ENCODE assay signal across 8 mouse cellular contexts in the genomic region with DNA sequence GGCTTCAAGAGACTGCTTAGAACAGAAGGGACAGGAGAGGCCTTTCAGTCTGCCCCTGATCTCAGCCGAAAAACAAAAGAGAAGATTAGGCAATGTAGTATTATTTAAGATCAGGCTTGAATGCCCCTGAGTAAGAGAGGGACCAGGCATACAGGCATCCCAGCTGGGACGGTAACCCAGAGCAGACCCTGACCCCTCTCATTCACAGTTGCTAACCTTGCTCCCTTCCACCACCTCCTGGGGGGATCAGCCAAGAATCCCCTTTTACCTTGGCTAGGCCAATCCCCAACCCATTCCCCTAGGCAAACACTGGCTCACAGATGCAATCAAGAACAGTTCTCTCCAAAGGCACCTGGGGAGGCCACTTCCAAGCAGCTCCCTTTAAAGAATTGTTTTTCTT. TPM values are rescaled to one million over a fixed set of nuclear protein-coding genes. Genes with fewer than 3 reads are reported as not detected.
DNase-seq lines count a peak whose midpoint lies in the region; ATAC-seq lines count a peak whose summit lies in the region.

No protein-coding gene starts in this region.

- peaks cover 44% of the 10 kb centered on the region for H3K4me1 ChIP-seq in kidney, embryonic 16.5 days (ENCODE audit: insufficient read depth, low read length)
- peaks cover 20% of the 10 kb centered on the region for H3K4me1 ChIP-seq in embryonic facial prominence, embryonic 12.5 days
- peaks cover 55% of the 10 kb centered on the region for H3K4me1 ChIP-seq in hindbrain, embryonic 12.5 days
- peaks cover 78% of the 10 kb centered on the region for H3K4me1 ChIP-seq in midbrain, embryonic 13.5 days (replicated peaks)

- 76% methylated on average over 2 of the region's 2 CpGs for WGBS in kidney, embryonic 16.5 days
- 63% methylated on average over 2 of the region's 2 CpGs for WGBS in embryonic facial prominence, embryonic 12.5 days
- 21% methylated on average over 2 of the region's 2 CpGs for WGBS in hindbrain, embryonic 12.5 days
- WGBS in midbrain, embryonic 13.5 days, result 5% methylated on average over 2 of the region's 2 CpGs

- no peaks in the 10 kb centered on the region for H3K9me3 ChIP-seq in kidney, embryonic 16.5 days (ENCODE audit: low read length)
- no peaks in the 10 kb centered on the region for H3K9me3 ChIP-seq in embryonic facial prominence, embryonic 12.5 days
- H3K9me3 ChIP-seq in hindbrain, embryonic 12.5 days (replicated peaks), result no peaks in the 10 kb centered on the region
- H3K9me3 ChIP-seq in midbrain, embryonic 13.5 days, result no peaks in the 10 kb centered on the region

- ATAC-seq in kidney, embryonic 16.5 days (ENCODE audit: low FRiP score, low TSS enrichment), result no peak
- ATAC-seq in embryonic facial prominence, embryonic 12.5 days (ENCODE audit: insufficient number of reproducible peaks, insufficient read depth, low FRiP score, low TSS enrichment), result no peak
- no peak for ATAC-seq in hindbrain, embryonic 12.5 days (ENCODE audit: low FRiP score)
- ATAC-seq in midbrain, embryonic 13.5 days, result no peak

- peak overlapping the region; percentile 17 for H3K9ac ChIP-seq in kidney, embryonic 16.5 days (replicated peaks; ENCODE audit: low read length)
- no peak overlapping the region; the same call in 1 of the 2 replicates for H3K9ac ChIP-seq in embryonic facial prominence, embryonic 12.5 days
- peak overlapping the region; percentile 74 for H3K9ac ChIP-seq in hindbrain, embryonic 12.5 days
- H3K9ac ChIP-seq in midbrain, embryonic 13.5 days (replicated peaks), result peak overlapping the region; percentile 92

- H3K27me3 ChIP-seq in kidney, embryonic 16.5 days (ENCODE audit: insufficient read depth, low read length), result no peaks in the 10 kb centered on the region
- no peaks in the 10 kb centered on the region for H3K27me3 ChIP-seq in embryonic facial prominence, embryonic 12.5 days
- no peaks in the 10 kb centered on the region for H3K27me3 ChIP-seq in hindbrain, embryonic 12.5 days
- no peaks in the 10 kb centered on the region for H3K27me3 ChIP-seq in midbrain, embryonic 13.5 days

- no peak for DNase-seq in kidney, adult 18-20 months
- no peak for DNase-seq in right cerebral cortex, postnatal 10 days (ENCODE audit: low spot score in 2 of 2)
- DNase-seq in ovary, adult 18-20 months (ENCODE audit: low spot score), result no peak
- no peak for DNase-seq in gastrocnemius, postnatal 10 days

- H3K27ac ChIP-seq in kidney, embryonic 16.5 days (ENCODE audit: low read length), result no peak overlapping the region
- no peak overlapping the region for H3K27ac ChIP-seq in embryonic facial prominence, embryonic 12.5 days
- peak overlapping the region; percentile 57 for H3K27ac ChIP-seq in hindbrain, embryonic 12.5 days
- H3K27ac ChIP-seq in midbrain, embryonic 13.5 days, result peak overlapping the region; percentile 86

- H3K4me3 ChIP-seq in kidney, embryonic 16.5 days (ENCODE audit: low read length), result peak overlapping the region; percentile 13; the same call in 1 of the 2 replicates
- peak overlapping the region; percentile 19 for H3K4me3 ChIP-seq in embryonic facial prominence, embryonic 12.5 days
- H3K4me3 ChIP-seq in hindbrain, embryonic 12.5 days, result peak overlapping the region; percentile 71
- H3K4me3 ChIP-seq in midbrain, embryonic 13.5 days (replicated peaks), result peak overlapping the region; percentile 75

- no peaks in the 10 kb centered on the region; the same call in 1 of the 2 replicates for H3K36me3 ChIP-seq in kidney, embryonic 16.5 days (ENCODE audit: insufficient read depth, low read length)
- H3K36me3 ChIP-seq in embryonic facial prominence, embryonic 12.5 days, result 0 out of 2 replicates have a peak, but pooled peaks cover 5% of the 10 kb centered on the region
- peaks cover 13% of the 10 kb centered on the region for H3K36me3 ChIP-seq in hindbrain, embryonic 12.5 days
- H3K36me3 ChIP-seq in midbrain, embryonic 13.5 days, result peaks cover 10% of the 10 kb centered on the region; the same call in 1 of the 2 replicates

- H3K4me2 ChIP-seq in kidney, embryonic 16.5 days (replicated peaks; ENCODE audit: low read depth, low read length), result peak overlapping the region; percentile 77
- peak overlapping the region; percentile 73 for H3K4me2 ChIP-seq in embryonic facial prominence, embryonic 12.5 days (replicated peaks)
- peak overlapping the region; percentile 67 for H3K4me2 ChIP-seq in hindbrain, embryonic 12.5 days (replicated peaks)
- H3K4me2 ChIP-seq in midbrain, embryonic 13.5 days (replicated peaks), result peak overlapping the region; percentile 72

RNA-seq across cellular contexts. Expression of gene Btg2, which starts 2.1 kb away (rescaled TPM):
- polyA plus RNA-seq in kidney, embryonic 16.5 days (2015; fragmentation: Nextera tagmentation; extraction: Ambion mirVana), result 36.2 and 38.2 TPM in 2 replicates
- 34.2 and 37.5 TPM in 2 replicates for polyA plus RNA-seq in embryonic facial prominence, embryonic 12.5 days (2016; fragmentation: Nextera tagmentation; extraction: Ambion mirVana)
- polyA plus RNA-seq in hindbrain, embryonic 12.5 days (2016; fragmentation: Nextera tagmentation; extraction: Ambion mirVana), result 90.4 and 105 TPM in 2 replicates
- polyA plus RNA-seq in midbrain, embryonic 13.5 days (2015; fragmentation: Nextera tagmentation; extraction: Ambion mirVana), result 109 and 110 TPM in 2 replicates
- 10 to 100 TPM; 25.0 to 30.4 TPM for total RNA-seq in gastrocnemius, postnatal 10 days (2021)

RNA-seq across cellular contexts. Expression of gene Chit1, which starts 34.3 kb away (rescaled TPM):
- polyA plus RNA-seq in kidney, embryonic 16.5 days (2015; fragmentation: Nextera tagmentation; extraction: Ambion mirVana), result 0.17 and 0.21 TPM in 2 replicates
- polyA plus RNA-seq in embryonic facial prominence, embryonic 12.5 days (2016; fragmentation: Nextera tagmentation; extraction: Ambion mirVana), result not detected in 2 replicates
- polyA plus RNA-seq in hindbrain, embryonic 12.5 days (2016; fragmentation: Nextera tagmentation; extraction: Ambion mirVana), result 0.13 TPM in 1 of 2 replicates, not detected in the other
- 0.09 and 0.27 TPM in 2 replicates for polyA plus RNA-seq in midbrain, embryonic 13.5 days (2015; fragmentation: Nextera tagmentation; extraction: Ambion mirVana)
- total RNA-seq in gastrocnemius, postnatal 10 days (2021), result under 1 TPM in 1 of 2 experiments, not detected in 1; 0.16 TPM

RNA-seq across cellular contexts. Expression of gene Fmod, which starts 39.7 kb away (rescaled TPM):
- polyA plus RNA-seq in kidney, embryonic 16.5 days (2015; fragmentation: Nextera tagmentation; extraction: Ambion mirVana), result 12.5 and 17.1 TPM in 2 replicates
- 6.2 and 7.2 TPM in 2 replicates for polyA plus RNA-seq in embryonic facial prominence, embryonic 12.5 days (2016; fragmentation: Nextera tagmentation; extraction: Ambion mirVana)
- polyA plus RNA-seq in hindbrain, embryonic 12.5 days (2016; fragmentation: Nextera tagmentation; extraction: Ambion mirVana), result 12.7 and 19.8 TPM in 2 replicates
- polyA plus RNA-seq in midbrain, embryonic 13.5 days (2015; fragmentation: Nextera tagmentation; extraction: Ambion mirVana), result 5.5 and 5.7 TPM in 2 replicates
- total RNA-seq in gastrocnemius, postnatal 10 days (2021), result 100 to 1,000 TPM; 214 to 221 TPM

Comparison
In these comparisons a context has a peak if more than half of its experiments do, and no peak if none do; other contexts are left out.
1. H3K27ac ChIP-seq: peak in hindbrain, embryonic 12.5 days (single experiment) and midbrain, embryonic 13.5 days (single experiment); none in kidney, embryonic 16.5 days (single experiment) and embryonic facial prominence, embryonic 12.5 days (single experiment).
2. H3K4me3 ChIP-seq: peak in every context shown above with its lines; median percentile 75 in midbrain, embryonic 13.5 days; 71 in hindbrain, embryonic 12.5 days; 19 in embryonic facial prominence, embryonic 12.5 days; 13 in kidney, embryonic 16.5 days.
3. Peak in every context shown above with its lines, with median percentiles within 50 percentile points of each other: H3K4me2 ChIP-seq.